Mouse (Mus musculus) urinary bladder, adult 18-20 months (tissue): ENCODE results near the gene Pex11g.
A peak's percentile ranks its signal among the peaks of the same experiment; 100 is the strongest.

Source experiments
- DNase-seq, 2 experiments: peaks; one replicate each; pipeline ENCODE4 v3.0.0; 2022; ENCODE audit warnings: low spot score in 2 of 2, mixed read lengths in 2 of 2

Pex11g gene

GRCm38 (mm10) chr8:3481605-3482004 lies 14.1 kb upstream of the Pex11g start:
- DNase-seq: no peak

DNA sequence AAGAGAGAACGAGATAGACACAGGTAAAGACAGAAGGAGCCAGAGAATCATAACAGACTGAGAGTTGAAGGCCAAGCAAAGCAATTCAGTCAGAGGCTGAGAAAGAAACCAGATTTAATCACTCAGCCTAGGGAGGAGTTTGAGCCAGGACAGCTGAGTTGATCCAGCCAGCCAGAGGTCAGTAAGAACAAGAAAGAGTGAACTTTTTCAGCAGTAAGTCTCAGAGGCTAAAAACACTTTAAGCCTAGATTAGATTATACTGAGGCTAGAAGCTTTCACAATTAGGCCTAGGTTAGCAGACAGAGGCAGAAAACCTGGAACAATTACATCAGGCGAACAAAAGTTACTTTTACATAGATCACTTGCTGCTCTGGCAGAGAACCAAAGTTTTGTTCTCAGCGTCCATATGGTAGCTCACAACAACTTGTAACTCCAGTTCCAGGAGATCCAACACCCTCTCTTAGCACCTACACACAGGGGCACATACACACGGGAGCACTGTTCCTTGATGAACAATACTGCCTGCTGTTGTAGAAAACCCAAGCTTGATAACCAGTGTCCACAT lies 12.8 kb upstream of the Pex11g start:
- no peak for DNase-seq

DNA sequence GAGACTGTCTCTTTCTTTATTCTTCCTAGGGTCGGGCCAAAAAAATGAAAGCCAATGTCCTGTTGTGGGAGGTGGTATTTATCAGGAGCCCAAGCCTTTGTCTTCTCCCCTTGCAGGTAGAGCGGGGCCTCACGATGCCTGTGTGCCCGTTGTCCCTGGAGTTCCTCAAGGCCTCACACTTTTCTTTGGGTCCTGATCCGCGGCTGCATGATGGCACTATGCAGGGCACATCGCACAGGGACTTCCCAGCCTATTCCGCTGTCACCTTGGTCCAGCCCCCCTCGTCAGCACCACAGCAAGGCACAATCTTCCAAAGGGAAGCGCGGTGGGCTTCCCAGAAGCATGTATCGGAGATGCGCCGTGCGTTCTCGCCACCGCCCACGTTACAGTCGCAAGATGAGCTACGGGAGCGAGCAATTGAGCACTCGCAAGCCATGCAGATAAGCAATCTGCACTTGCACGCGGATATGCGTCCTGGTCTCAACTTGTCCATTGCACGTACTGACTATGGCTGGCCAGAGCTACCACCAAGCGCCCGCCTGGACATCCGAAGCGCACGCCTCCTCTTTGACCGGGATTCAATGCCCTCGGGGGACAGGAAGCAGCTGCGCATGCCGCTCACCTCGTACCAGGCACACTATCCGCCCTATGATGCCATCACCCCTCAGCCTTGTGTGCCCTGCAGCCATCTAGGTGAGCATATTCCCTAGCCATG lies 8.4 kb upstream of the Pex11g start:
- DNase-seq: no peak

GRCm38 (mm10) chr8:3470562-3470961 lies 3.1 kb upstream of the Pex11g start, which contains the start of gene Tex45:
Gene Tex45 (plus strand): TSS chr8:3470862.
- DNase-seq: no peak

GRCm38 (mm10) chr8:3468838-3469237 lies 1.4 kb upstream of the Pex11g start:
- DNase-seq: no peak

DNA sequence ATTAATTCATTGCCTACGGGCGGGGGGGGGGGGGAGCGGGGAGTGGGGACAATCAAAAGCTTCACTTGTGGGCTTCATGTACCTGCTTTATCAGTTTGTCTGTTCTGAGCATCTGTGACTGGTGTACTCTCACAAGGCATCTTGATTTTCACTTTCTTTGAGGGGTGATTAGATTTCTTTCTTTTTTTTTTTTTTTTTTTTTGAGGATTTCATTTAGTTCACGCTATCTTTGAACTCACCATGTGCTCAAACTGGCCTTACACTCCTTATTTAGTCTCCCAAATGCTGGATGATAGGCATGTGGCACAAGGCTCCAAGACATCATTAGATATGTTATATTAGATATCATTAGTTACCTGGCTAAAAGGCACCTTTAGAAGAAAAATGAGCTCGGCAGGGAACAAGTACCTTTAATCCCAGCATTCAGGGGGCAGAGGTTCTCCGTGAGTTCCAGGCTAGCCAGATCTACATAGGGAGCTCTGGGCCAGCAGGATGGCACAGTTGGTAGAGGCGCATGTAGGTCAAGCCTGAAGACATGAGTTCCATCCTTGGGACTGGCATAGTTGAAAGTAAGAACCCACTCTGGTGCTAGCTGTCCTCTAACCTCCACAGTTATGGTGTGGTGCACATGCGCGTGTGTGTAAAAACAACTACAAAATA lies 536 bp upstream of the Pex11g start:
- DNase-seq: no peak

- no peak for DNase-seq
Measured at GRCm38 (mm10) chr8:3464309-3464708, 3.2 kb downstream of the Pex11g start.

DNA sequence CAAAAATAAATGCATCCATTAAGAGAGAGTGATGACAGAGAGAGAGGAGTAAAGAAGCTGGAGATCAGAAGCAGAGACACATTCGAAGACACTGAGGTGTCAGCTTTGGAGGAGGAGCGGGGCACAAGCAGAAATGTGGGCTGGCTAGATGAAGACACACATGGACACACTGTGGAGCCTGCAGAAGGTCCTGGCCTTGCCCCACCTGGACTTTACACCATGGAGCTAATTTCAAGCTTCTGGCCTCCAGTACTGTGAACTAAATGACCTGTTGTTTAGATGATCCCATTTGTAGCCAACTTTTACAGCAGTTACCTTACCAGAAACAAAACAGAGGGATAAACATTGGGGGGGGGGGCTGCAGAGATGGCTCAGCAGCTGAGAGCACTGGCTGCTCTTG lies 4.2 kb downstream of the Pex11g start:
- DNase-seq: no peak

DNA sequence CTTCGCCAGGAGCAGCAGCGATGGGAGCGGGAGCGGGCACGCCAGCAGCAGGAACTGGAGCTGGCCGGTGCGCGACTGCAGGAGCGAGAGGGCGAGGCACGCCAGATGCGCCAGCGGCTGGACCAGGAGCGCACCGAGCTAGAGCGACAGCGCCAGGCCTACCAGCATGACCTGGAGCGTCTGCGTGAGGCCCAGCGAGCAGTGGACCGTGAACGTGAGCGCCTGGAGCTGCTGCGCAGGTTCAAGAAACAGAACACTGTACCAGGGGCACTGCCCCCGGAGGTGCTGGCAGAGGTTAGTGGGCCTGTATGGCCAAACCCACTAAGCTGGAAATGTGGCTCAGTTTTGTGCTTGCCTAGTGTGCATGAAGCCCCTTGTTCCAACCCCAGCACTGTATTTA lies 15.5 kb downstream of the Pex11g start:
- no peak for DNase-seq

DNA sequence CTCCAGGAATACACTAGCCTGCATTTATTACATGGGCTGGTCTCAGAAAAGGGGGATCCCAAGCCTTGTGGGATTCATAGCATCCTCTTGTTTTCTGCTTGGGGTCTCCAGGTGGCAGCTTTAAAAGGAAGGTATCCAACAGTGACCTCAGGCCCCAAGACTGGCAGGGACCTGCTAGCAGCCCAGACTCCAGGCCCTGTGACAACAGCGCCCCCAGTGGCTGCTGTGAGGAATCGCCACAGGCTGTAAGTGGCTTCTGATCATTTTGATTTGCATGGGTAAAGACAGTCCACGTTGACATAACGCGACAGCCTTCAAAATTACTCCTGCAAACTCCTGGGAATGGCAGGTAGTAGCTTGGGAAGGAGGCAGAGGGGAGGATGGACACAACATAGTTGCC lies 16.8 kb downstream of the Pex11g start:
- peak; percentile 31 to 39 for DNase-seq

DNA sequence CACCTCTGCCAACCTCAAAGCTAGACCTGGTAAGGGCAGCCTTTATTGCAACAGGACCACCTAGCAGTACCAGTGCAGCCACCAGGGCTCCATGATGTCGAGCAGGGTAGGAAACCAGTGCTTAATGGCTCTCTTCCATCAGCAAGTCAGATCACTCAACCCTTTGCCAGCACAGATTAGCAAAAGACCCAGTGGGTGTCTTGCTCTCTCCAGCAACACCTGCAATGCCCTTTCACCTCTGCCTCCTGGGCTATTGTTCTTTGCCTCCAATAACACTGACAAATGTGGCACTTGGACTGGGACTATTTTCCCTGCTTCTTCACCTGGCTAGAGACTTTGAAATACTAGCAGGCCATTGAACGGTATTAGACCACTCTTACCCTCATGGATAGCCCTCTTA lies 18.3 kb downstream of the Pex11g start:
- DNase-seq: no peak

DNA sequence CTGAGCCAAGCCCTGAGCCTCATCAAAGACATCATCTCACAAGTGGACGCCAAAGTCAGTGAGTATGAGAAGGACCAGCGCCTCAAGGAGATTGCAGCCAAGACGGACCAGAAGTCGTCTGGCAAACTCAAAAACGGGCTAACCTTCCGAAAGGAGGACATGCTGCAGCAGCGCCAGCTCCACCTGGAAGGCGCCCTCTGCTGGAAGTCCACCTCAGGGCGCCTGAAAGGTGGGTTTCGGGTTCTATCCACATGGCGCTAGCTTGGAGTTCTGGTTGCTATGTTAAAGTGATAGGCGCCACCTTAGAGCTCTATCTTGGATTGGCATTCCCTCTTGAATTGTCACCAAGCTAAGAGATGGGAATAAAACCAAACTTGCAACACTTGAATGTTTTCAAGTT lies 28.0 kb downstream of the Pex11g start:
- no peak for DNase-seq

GRCm38 (mm10) chr8:3436492-3436891 lies 31.0 kb downstream of the Pex11g start:
- no peak for DNase-seq

GRCm38 (mm10) chr8:3431113-3431512 lies 36.4 kb downstream of the Pex11g start:
- DNase-seq: no peak

- peak; percentile 68 to 89 for DNase-seq
Measured at GRCm38 (mm10) chr8:3429966-3430365, 37.5 kb downstream of the Pex11g start.

GRCm38 (mm10) chr8:3428426-3428825 lies 39.1 kb downstream of the Pex11g start:
- no peak for DNase-seq

- DNase-seq: no peak
Measured at GRCm38 (mm10) chr8:3426211-3426610, 41.3 kb downstream of the Pex11g start.

DNA sequence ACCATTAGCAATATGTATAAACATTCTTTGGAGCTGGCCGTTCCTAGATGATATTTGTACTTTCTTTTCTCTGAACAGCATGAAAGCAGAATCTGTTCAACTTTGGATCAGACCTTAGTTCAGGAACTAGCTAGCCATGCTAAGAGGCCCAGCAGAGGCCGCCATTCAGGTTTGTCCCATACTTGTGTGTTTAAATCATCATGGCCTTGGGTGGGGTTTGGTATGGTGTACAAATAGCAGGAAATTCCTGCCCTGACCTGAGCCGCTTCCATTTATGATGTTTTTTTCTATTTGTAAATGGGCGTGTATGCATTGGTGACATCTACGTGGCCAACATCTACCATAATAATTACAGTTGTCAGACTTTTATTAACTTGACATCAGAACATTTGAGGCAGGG lies 42.3 kb downstream of the Pex11g start:
- DNase-seq: peak in 1 of 2 experiments; percentile 48

DNA sequence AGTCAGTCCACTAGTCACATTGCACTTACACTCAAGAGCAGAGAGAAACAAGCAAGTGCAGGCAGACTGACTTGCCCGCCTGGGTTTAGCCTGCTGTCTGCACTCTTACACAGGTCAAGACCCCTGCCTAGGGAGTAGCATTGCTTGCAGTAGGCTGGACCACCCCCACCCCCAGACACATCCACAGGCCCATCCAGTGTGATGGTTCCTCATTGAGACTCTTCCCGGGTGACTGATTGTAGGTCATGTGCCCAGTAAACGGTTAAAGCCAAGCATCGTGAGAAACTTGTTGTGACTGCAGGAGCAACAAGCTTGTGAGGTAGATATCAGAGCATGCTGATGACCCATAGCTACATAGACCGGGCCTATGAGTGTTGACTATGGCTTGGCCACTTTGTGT lies 46.0 kb downstream of the Pex11g start:
- no peak for DNase-seq

- DNase-seq: no peak
Measured at GRCm38 (mm10) chr8:3420105-3420706, 47.3 kb downstream of the Pex11g start.

DNA sequence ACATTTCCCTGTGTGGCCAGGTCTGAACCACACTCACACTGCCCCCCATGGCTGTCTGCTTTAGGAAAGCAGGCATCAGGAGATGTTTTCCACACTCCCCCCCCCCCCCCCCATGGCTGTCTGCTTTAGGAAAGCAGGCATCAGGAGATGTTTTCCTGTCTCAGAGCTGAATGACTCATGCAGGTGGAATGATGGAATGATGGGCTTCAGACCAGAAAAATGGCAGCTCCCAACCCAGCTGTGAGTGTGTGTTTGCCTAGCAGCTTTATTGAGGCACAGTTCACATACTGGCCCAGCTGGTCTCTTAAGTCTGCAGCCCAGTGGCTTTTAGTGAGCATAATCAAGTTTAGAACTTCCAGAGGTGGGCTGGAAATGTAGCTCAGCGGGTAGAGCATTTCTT lies 49.4 kb downstream of the Pex11g start:
- DNase-seq: no peak

GRCm38 (mm10) chr8:3417455-3417854 lies 50.0 kb downstream of the Pex11g start:
- no peak for DNase-seq

DNA sequence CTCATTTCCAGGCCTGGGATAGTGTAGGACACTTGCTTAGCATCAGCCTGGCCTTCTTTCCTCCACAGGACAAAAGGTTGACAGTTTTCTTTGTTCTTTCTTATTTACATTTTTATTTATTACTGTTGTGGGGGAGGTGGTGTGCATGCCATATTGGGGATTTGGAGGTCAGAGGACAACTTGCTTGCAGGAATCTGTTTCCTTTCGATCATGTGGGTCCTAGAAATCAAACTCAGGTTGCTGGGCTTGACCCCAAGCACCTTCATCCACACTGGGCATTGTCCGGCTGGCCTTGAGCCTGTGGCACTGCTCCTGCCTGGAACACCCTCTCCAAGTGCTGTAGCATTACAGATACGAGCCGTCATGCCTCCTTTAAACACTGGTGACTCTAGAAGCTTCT lies 50.6 kb downstream of the Pex11g start:
- DNase-seq: no peak
